Mouse (Mus musculus) forebrain, embryonic 16.5 days (tissue): Measurements from ENCODE around the gene 9130213A22Rik. TPM values are rescaled to one million over a fixed set of nuclear protein-coding genes. Genes with fewer than 3 reads are reported as not detected.
"Not testable (repeated sequence)": the region's sequence is repeated elsewhere in the genome, so short reads cannot be mapped to it uniquely, and the experiment has no call there.

ENCODE experiments used
- ATAC-seq: fragments of 200-750 bp; cut with Nextera tagmentation; 2 replicates; pipeline ENCODE4 v1.8.0; 2017; ENCODE audit warnings: mild to moderate bottlenecking, moderate library complexity
- H3K27ac ChIP-seq: fragments of 300-500 bp; sonication (generic); 2 replicates; pipeline ENCODE4 v1.5.1; 2014; ENCODE audit warnings: low read length, control low read depth
- H3K27me3 ChIP-seq: fragments of 300-500 bp; sonication (generic); replicated peaks from 2 replicates; pipeline ENCODE4 v1.6.1; 2014; ENCODE audit warnings: low read length; ENCODE audit not compliant: control insufficient read depth, insufficient read depth
- H3K36me3 ChIP-seq: fragments of 300-500 bp; sonication (generic); 2 replicates; pipeline ENCODE4 v1.6.1; 2014; ENCODE audit not compliant: control insufficient read depth, insufficient read depth
- H3K4me1 ChIP-seq: fragments of 300-500 bp; sonication (generic); replicated peaks from 2 replicates; pipeline ENCODE4 v1.6.1; 2014; ENCODE audit warnings: low read length; ENCODE audit not compliant: control insufficient read depth, insufficient read depth
- H3K4me2 ChIP-seq: fragments of 300-500 bp; sonication (generic); 2 replicates; pipeline ENCODE4 v1.6.1; 2014; ENCODE audit warnings: mild to moderate bottlenecking, low read length, control low read depth
- H3K4me3 ChIP-seq: fragments of 300-500 bp; sonication (generic); replicated peaks from 2 replicates; pipeline ENCODE4 v1.5.1; 2014; ENCODE audit warnings: mild to moderate bottlenecking, low read length, control low read depth
- H3K9ac ChIP-seq: fragments of 300-500 bp; sonication (generic); replicated peaks from 2 replicates; pipeline ENCODE4 v1.6.1; 2014; ENCODE audit warnings: low read depth, low read length, control low read depth
- H3K9me3 ChIP-seq: fragments of 300-500 bp; sonication (generic); 2 replicates; pipeline ENCODE4 v1.6.1; 2016; ENCODE audit warnings: low read length; ENCODE audit not compliant: control insufficient read depth
- WGBS: fragments of 180-500 bp; shearing (Covaris S2); extraction: QIAGEN DNeasy Blood & Tissue Kit; methylation state at CpG from one replicate; pipeline ENCODE4 v1.1.7; 2014; 5-methylcytosine and 5-hydroxymethylcytosine counted together
- polyA plus RNA-seq: library from polyadenylated mRNA; unstranded; fragments of >200 nt; fragmentation: Nextera tagmentation; extraction: Ambion mirVana; gene quantifications from 2 replicates; pipeline ENCODE4 v1.2.1, GENCODE M21; 2015

9130213A22Rik gene
- polyA plus RNA-seq, 1 experiment from 2014 or later: 0.39 TPM

GRCm38 (mm10) chr11:69098039-69098761, 24.2 kb downstream of the 9130213A22Rik start:
- WGBS: 16% methylated on average over 8 of the region's 8 CpGs
- H3K4me2 ChIP-seq: peak overlapping the region; percentile 78
- peak overlapping the region; percentile 87 for H3K27ac ChIP-seq
- H3K9me3 ChIP-seq: no peaks in the 10 kb centered on the region
- H3K4me3 ChIP-seq: peak overlapping the region; percentile 53
- H3K36me3 ChIP-seq: peaks cover 7% of the 10 kb centered on the region
- no peak for ATAC-seq
- peaks cover 60% of the 10 kb centered on the region for H3K4me1 ChIP-seq
- H3K27me3 ChIP-seq: no peaks in the 10 kb centered on the region
- peak overlapping the region; percentile 67 for H3K9ac ChIP-seq

GRCm38 (mm10) chr11:69096987-69097900, 25.1 kb downstream of the 9130213A22Rik start:
- Histone ChIP-seq H3K36me3 (peaks cover 6% of the 10 kb centered on the region; the same call in 1 of the 2 replicates), H3K27me3 (no peaks in the 10 kb centered on the region), H3K9me3 (no peaks in the 10 kb centered on the region), H3K9ac (peak overlapping the region; percentile 47), H3K4me1 (peaks cover 60% of the 10 kb centered on the region), H3K4me3 (peak overlapping the region; percentile 31), H3K4me2 (peak overlapping the region; percentile 61), H3K27ac (peak overlapping the region; percentile 87)
- no peak for ATAC-seq
- WGBS: 1% methylated on average over 29 of the region's 29 CpGs

- Histone ChIP-seq H3K27ac (peak overlapping the region; percentile 87), H3K27me3 (no peaks in the 10 kb centered on the region), H3K36me3 (peaks cover 2% of the 10 kb centered on the region; the same call in 1 of the 2 replicates), H3K9me3 (no peaks in the 10 kb centered on the region), H3K9ac (peak overlapping the region; percentile 47), H3K4me2 (peak overlapping the region; percentile 75), H3K4me3 (peak overlapping the region; percentile 31), H3K4me1 (peaks cover 66% of the 10 kb centered on the region)
- 10% methylated on average over 9 of the region's 9 CpGs for WGBS
- ATAC-seq: no peak
These were observed 25.9 kb downstream of the 9130213A22Rik start for GRCm38 (mm10) chr11:69096360-69096986.

- peaks cover 68% of the 10 kb centered on the region for H3K4me1 ChIP-seq
- no peaks in the 10 kb centered on the region for H3K27me3 ChIP-seq
- 3% methylated on average over 27 of the region's 27 CpGs for WGBS
- H3K9ac ChIP-seq: peak overlapping the region; percentile 47
- H3K4me2 ChIP-seq: peak overlapping the region; percentile 75
- ATAC-seq: no peak
- peak overlapping the region; percentile 64 for H3K27ac ChIP-seq
- no peaks in the 10 kb centered on the region for H3K36me3 ChIP-seq
- peak overlapping the region; percentile 46 for H3K4me3 ChIP-seq
- no peaks in the 10 kb centered on the region for H3K9me3 ChIP-seq
These were observed 26.7 kb downstream of the 9130213A22Rik start for GRCm38 (mm10) chr11:69095511-69096231.

GRCm38 (mm10) chr11:69094697-69095429, 27.5 kb downstream of the 9130213A22Rik start, which contains the start of gene Per1:
Gene Per1, plus strand, starts transcription at chr11:69095217.
- Histone ChIP-seq H3K9me3 (no peaks in the 10 kb centered on the region), H3K27me3 (no peaks in the 10 kb centered on the region), H3K4me2 (peak within 1 kb of the TSS; percentile 75), H3K4me3 (peak within 1 kb of the TSS; percentile 46), H3K36me3 (0 out of 2 replicates have a peak, but pooled peaks cover 2% of the 10 kb centered on the region), H3K4me1 (peaks cover 69% of the 10 kb centered on the region), H3K27ac (peak within 1 kb of the TSS; percentile 64), H3K9ac (peak within 1 kb of the TSS; percentile 47)
- ATAC-seq: peak; percentile 94
- WGBS: under 1% methylated on average over 37 of the region's 37 CpGs

GRCm38 (mm10) chr11:69093856-69094255, 28.5 kb downstream of the 9130213A22Rik start:
- H3K27me3 ChIP-seq, H3K4me2 ChIP-seq, H3K27ac ChIP-seq, H3K9ac ChIP-seq, H3K36me3 ChIP-seq, H3K9me3 ChIP-seq, ATAC-seq, H3K4me3 ChIP-seq: not testable (repeated sequence)
- WGBS: 90% methylated on average over 7 of the region's 7 CpGs
- H3K4me1 ChIP-seq: peaks cover 69% of the 10 kb centered on the region

GRCm38 (mm10) chr11:69092871-69093270, 29.5 kb downstream of the 9130213A22Rik start:
- Histone ChIP-seq H3K27ac (no peak overlapping the region), H3K9ac (no peak overlapping the region), H3K9me3 (no peaks in the 10 kb centered on the region), H3K4me1 (peaks cover 62% of the 10 kb centered on the region), H3K27me3 (no peaks in the 10 kb centered on the region), H3K4me3 (no peak overlapping the region), H3K4me2 (no peak overlapping the region), H3K36me3 (0 out of 2 replicates have a peak, but pooled peaks cover 2% of the 10 kb centered on the region)
- no peak for ATAC-seq
- 84% methylated on average over 4 of the region's 4 CpGs for WGBS

GRCm38 (mm10) chr11:69092386-69092751, 30.0 kb downstream of the 9130213A22Rik start:
- Histone ChIP-seq H3K9me3 (no peaks in the 10 kb centered on the region), H3K36me3 (0 out of 2 replicates have a peak, but pooled peaks cover 2% of the 10 kb centered on the region), H3K4me1 (peaks cover 58% of the 10 kb centered on the region), H3K4me3 (no peak overlapping the region), H3K9ac (no peak overlapping the region), H3K4me2 (no peak overlapping the region), H3K27ac (no peak overlapping the region), H3K27me3 (no peaks in the 10 kb centered on the region)
- no peak for ATAC-seq
- WGBS: 0% methylated on average over 3 of the region's 3 CpGs
